Mouse (Mus musculus): ENCODE results near the gene Fmo5. TPM values are rescaled to one million over a fixed set of nuclear protein-coding genes. Genes with fewer than 3 reads are reported as not detected.

The Fmo5 gene
- polyA plus RNA-seq, 1 experiment, result 3.4 TPM

- Histone ChIP-seq H3K4me3 (ENCODE audit: insufficient read depth, low read length) (no peak overlapping the region), H3K27ac (ENCODE audit: insufficient read depth, low read length) (no peak overlapping the region), H3K4me1 (ENCODE audit: control insufficient read depth, insufficient read depth, low read length) (peaks cover 3% of the 10 kb centered on the region; the same call in 1 of the 2 replicates)
- TF ChIP-seq CTCF (IDR thresholded peaks at IDR 0.05; ENCODE audit: extremely low read depth, insufficient read depth, low read length) (no peak), POLR2A (IDR thresholded peaks at IDR 0.05; ENCODE audit: extremely low read depth, insufficient read depth, low read length) (no peak)
Measured at GRCm38 (mm10) chr3:97686372-97687117, 57.9 kb downstream of the Fmo5 start.

GRCm38 (mm10) chr3:97689289-97689688 is 60.7 kb downstream of the Fmo5 start:
- Histone ChIP-seq H3K27ac (ENCODE audit: insufficient read depth, low read length) (no peak overlapping the region), H3K4me3 (ENCODE audit: insufficient read depth, low read length) (no peak overlapping the region), H3K4me1 (ENCODE audit: control insufficient read depth, insufficient read depth, low read length) (peaks cover 3% of the 10 kb centered on the region; the same call in 1 of the 2 replicates)
- no peak for TF ChIP-seq CTCF (IDR thresholded peaks at IDR 0.05; ENCODE audit: extremely low read depth, insufficient read depth, low read length)
- no peak for TF ChIP-seq POLR2A (IDR thresholded peaks at IDR 0.05; ENCODE audit: extremely low read depth, insufficient read depth, low read length)

GRCm38 (mm10) chr3:97690590-97690989 is 62.0 kb downstream of the Fmo5 start:
- Histone ChIP-seq H3K4me1 (ENCODE audit: control insufficient read depth, insufficient read depth, low read length) (peaks cover 3% of the 10 kb centered on the region; the same call in 1 of the 2 replicates), H3K27ac (ENCODE audit: insufficient read depth, low read length) (no peak overlapping the region)
- no peak for TF ChIP-seq POLR2A (IDR thresholded peaks at IDR 0.05; ENCODE audit: extremely low read depth, insufficient read depth, low read length)
- TF ChIP-seq CTCF (IDR thresholded peaks at IDR 0.05; ENCODE audit: extremely low read depth, insufficient read depth, low read length), result no peak

GRCm38 (mm10) chr3:97691443-97692017 is 62.9 kb downstream of the Fmo5 start:
- TF ChIP-seq CTCF (IDR thresholded peaks at IDR 0.05; ENCODE audit: extremely low read depth, insufficient read depth, low read length), result no peak
- TF ChIP-seq POLR2A (IDR thresholded peaks at IDR 0.05; ENCODE audit: extremely low read depth, insufficient read depth, low read length), result no peak
- Histone ChIP-seq H3K4me3 (ENCODE audit: insufficient read depth, low read length) (no peak overlapping the region), H3K4me1 (ENCODE audit: control insufficient read depth, insufficient read depth, low read length) (no peaks in the 10 kb centered on the region), H3K27ac (ENCODE audit: insufficient read depth, low read length) (no peak overlapping the region)

More at GRCm38 (mm10) chr3:97690590-97690989, 62.0 kb downstream of the Fmo5 start:
- no peak overlapping the region for H3K4me3 ChIP-seq (ENCODE audit: insufficient read depth, low read length)

- H3K27ac ChIP-seq (ENCODE audit: insufficient read depth, low read length), result no peak overlapping the region
- TF ChIP-seq CTCF (IDR thresholded peaks at IDR 0.05; ENCODE audit: extremely low read depth, insufficient read depth, low read length), result no peak
- no peak for TF ChIP-seq POLR2A (IDR thresholded peaks at IDR 0.05; ENCODE audit: extremely low read depth, insufficient read depth, low read length)
- no peaks in the 10 kb centered on the region for H3K4me1 ChIP-seq (ENCODE audit: control insufficient read depth, insufficient read depth, low read length)
- no peak overlapping the region for H3K4me3 ChIP-seq (ENCODE audit: insufficient read depth, low read length)
Measured at GRCm38 (mm10) chr3:97693806-97694205, 65.2 kb downstream of the Fmo5 start.

- TF ChIP-seq POLR2A (IDR thresholded peaks at IDR 0.05; ENCODE audit: extremely low read depth, insufficient read depth, low read length), result no peak
- TF ChIP-seq CTCF (IDR thresholded peaks at IDR 0.05; ENCODE audit: extremely low read depth, insufficient read depth, low read length), result no peak
Measured at GRCm38 (mm10) chr3:97696866-97697265, 68.3 kb downstream of the Fmo5 start.

GRCm38 (mm10) chr3:97697291-97697690 is 68.7 kb downstream of the Fmo5 start:
- no peak for TF ChIP-seq POLR2A (IDR thresholded peaks at IDR 0.05; ENCODE audit: extremely low read depth, insufficient read depth, low read length)
- TF ChIP-seq CTCF (IDR thresholded peaks at IDR 0.05; ENCODE audit: extremely low read depth, insufficient read depth, low read length), result no peak
- H3K27ac ChIP-seq (ENCODE audit: insufficient read depth, low read length), result no peak overlapping the region
- H3K4me1 ChIP-seq (ENCODE audit: control insufficient read depth, insufficient read depth, low read length), result no peaks in the 10 kb centered on the region
- no peak overlapping the region for H3K4me3 ChIP-seq (ENCODE audit: insufficient read depth, low read length)

More at GRCm38 (mm10) chr3:97696866-97697265, 68.3 kb downstream of the Fmo5 start:
- Histone ChIP-seq H3K27ac (ENCODE audit: insufficient read depth, low read length) (no peak overlapping the region), H3K4me3 (ENCODE audit: insufficient read depth, low read length) (no peak overlapping the region), H3K4me1 (ENCODE audit: control insufficient read depth, insufficient read depth, low read length) (no peaks in the 10 kb centered on the region)

- TF ChIP-seq POLR2A (IDR thresholded peaks at IDR 0.05; ENCODE audit: extremely low read depth, insufficient read depth, low read length) (no peak), CTCF (IDR thresholded peaks at IDR 0.05; ENCODE audit: extremely low read depth, insufficient read depth, low read length) (no peak)
- no peak overlapping the region for H3K4me3 ChIP-seq (ENCODE audit: insufficient read depth, low read length)
Measured at GRCm38 (mm10) chr3:97699061-97699460, 70.5 kb downstream of the Fmo5 start.

GRCm38 (mm10) chr3:97701198-97701597 is 72.6 kb downstream of the Fmo5 start:
- Histone ChIP-seq H3K4me1 (ENCODE audit: control insufficient read depth, insufficient read depth, low read length) (no peaks in the 10 kb centered on the region), H3K27ac (ENCODE audit: insufficient read depth, low read length) (no peak overlapping the region), H3K4me3 (ENCODE audit: insufficient read depth, low read length) (no peak overlapping the region)
- TF ChIP-seq POLR2A (IDR thresholded peaks at IDR 0.05; ENCODE audit: extremely low read depth, insufficient read depth, low read length) (no peak), CTCF (IDR thresholded peaks at IDR 0.05; ENCODE audit: extremely low read depth, insufficient read depth, low read length) (no peak)

More at GRCm38 (mm10) chr3:97699061-97699460, 70.5 kb downstream of the Fmo5 start:
- Histone ChIP-seq H3K4me1 (ENCODE audit: control insufficient read depth, insufficient read depth, low read length) (no peaks in the 10 kb centered on the region), H3K27ac (ENCODE audit: insufficient read depth, low read length) (no peak overlapping the region)
